Mouse (Mus musculus) brain, embryonic 14.5 days (tissue): ENCODE results near the gene Polr2h.

ENCODE experiments used
- CTCF ChIP-seq: fragments of 200-500 bp; IDR thresholded peaks from 2 replicates; pipeline ENCODE4 v1.5.1; 2012; ENCODE audit warnings: inconsistent platforms, mild to moderate bottlenecking, moderate library complexity, borderline replicate concordance; ENCODE audit not compliant: insufficient read depth, insufficient read length; ENCODE audit errors: extremely low read depth
- POLR2A ChIP-seq: fragments of 200-500 bp; IDR thresholded peaks from 2 replicates; pipeline ENCODE4 v1.6.1; 2012; ENCODE audit warnings: mild to moderate bottlenecking, inconsistent platforms, borderline replicate concordance; ENCODE audit not compliant: poor library complexity, insufficient read depth, insufficient read length, severe bottlenecking; ENCODE audit errors: extremely low read depth

GRCm38 (mm10) chr16:20677380-20677779, 40.1 kb upstream of the Polr2h start:
- TF ChIP-seq POLR2A (no peak), CTCF (no peak)
